Mouse (Mus musculus) liver, embryonic 16.5 days (tissue): ENCODE measurements around the gene Gm49711. TPM values are rescaled to one million over a fixed set of nuclear protein-coding genes. Genes with fewer than 3 reads are reported as not detected.
"Not testable (repeated sequence)": the region's sequence is repeated elsewhere in the genome, so short reads cannot be mapped to it uniquely, and the experiment has no call there.

Source experiments
- ATAC-seq: fragments of 200-750 bp; cut with Nextera tagmentation; 2 replicates; pipeline ENCODE4 v1.8.0; 2017; ENCODE audit warnings: low read depth, mild to moderate bottlenecking, moderate number of reproducible peaks, moderate library complexity
- H3K27ac ChIP-seq: fragments of 300-500 bp; sonication (generic); 2 replicates; pipeline ENCODE4 v1.5.1; 2014; ENCODE audit warnings: mild to moderate bottlenecking, low read length
- H3K27me3 ChIP-seq: fragments of 300-500 bp; sonication (generic); 2 replicates; pipeline ENCODE4 v1.6.1; 2014; ENCODE audit warnings: low read depth, low read length, mixed read lengths; ENCODE audit not compliant: control insufficient read depth, insufficient read depth
- H3K36me3 ChIP-seq: fragments of 300-500 bp; sonication (generic); 2 replicates; pipeline ENCODE4 v1.6.1; 2014; ENCODE audit warnings: mild to moderate bottlenecking; ENCODE audit not compliant: control insufficient read depth, insufficient read depth
- H3K4me1 ChIP-seq: fragments of 300-500 bp; sonication (generic); 2 replicates; pipeline ENCODE4 v1.6.1; 2014; ENCODE audit warnings: low read depth, low read length, mixed read lengths; ENCODE audit not compliant: control insufficient read depth
- H3K4me2 ChIP-seq: fragments of 300-500 bp; sonication (generic); 2 replicates; pipeline ENCODE4 v1.6.1; 2014; ENCODE audit warnings: low read depth, low read length, mixed read lengths
- H3K4me3 ChIP-seq: fragments of 300-500 bp; sonication (generic); 2 replicates; pipeline ENCODE4 v1.5.1; 2014; ENCODE audit warnings: low read depth, mild to moderate bottlenecking, low read length
- H3K9ac ChIP-seq: fragments of 300-500 bp; sonication (generic); 2 replicates; pipeline ENCODE4 v1.6.1; 2014; ENCODE audit warnings: low read depth, low read length
- H3K9me3 ChIP-seq: fragments of 300-500 bp; sonication (generic); replicated peaks from 2 replicates; pipeline ENCODE4 v1.6.1; 2016; ENCODE audit warnings: low read length; ENCODE audit not compliant: control insufficient read depth
- WGBS: fragments of 180-500 bp; shearing (Covaris S2); extraction: QIAGEN DNeasy Blood & Tissue Kit; methylation state at CpG from one replicate; pipeline ENCODE4 v1.1.7; 2014; ENCODE audit not compliant: insufficient replicate concordance; 5-methylcytosine and 5-hydroxymethylcytosine counted together
- polyA plus RNA-seq: library from polyadenylated mRNA; unstranded; fragments of >200 nt; fragmentation: Nextera tagmentation; extraction: Ambion mirVana; gene quantifications from 2 replicates; pipeline ENCODE4 v1.2.1, GENCODE M21; 2015

The Gm49711 gene
- polyA plus RNA-seq, 1 experiment from 2014 or later: not detected

DNA sequence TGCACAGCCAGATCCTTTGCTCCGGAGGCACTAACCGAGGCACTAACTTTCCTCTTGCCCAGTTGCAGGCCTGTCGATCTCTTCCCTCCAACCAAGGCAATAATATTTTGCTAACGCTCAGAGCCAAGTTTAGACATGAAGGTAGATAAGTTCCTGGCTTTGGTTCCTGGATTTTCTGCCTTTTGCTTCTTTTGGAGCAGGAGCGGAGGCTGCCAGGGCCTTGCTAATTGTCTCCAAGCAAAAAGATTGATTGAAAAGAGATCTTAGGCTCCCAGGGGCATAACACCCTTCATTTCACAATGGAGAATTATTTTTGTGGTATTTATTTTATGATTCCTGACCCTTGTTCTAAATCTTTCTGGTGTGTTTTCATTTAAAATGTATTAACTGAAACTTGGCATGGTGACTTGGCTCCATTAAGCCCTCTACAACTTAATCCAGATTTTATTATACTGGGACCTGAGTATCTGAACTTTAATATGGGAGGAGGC is 151.2 kb downstream of the Gm49711 start:
- H3K4me1 ChIP-seq: no peaks in the 10 kb centered on the region
- WGBS: 67% methylated on average over 5 of the region's 5 CpGs
- H3K9ac ChIP-seq: no peak overlapping the region
- H3K9me3 ChIP-seq: no peaks in the 10 kb centered on the region
- ATAC-seq: no peak
- H3K36me3 ChIP-seq: no peaks in the 10 kb centered on the region
- no peaks in the 10 kb centered on the region for H3K27me3 ChIP-seq
- H3K4me3 ChIP-seq: no peak overlapping the region
- H3K27ac ChIP-seq: no peak overlapping the region
- H3K4me2 ChIP-seq: no peak overlapping the region

DNA sequence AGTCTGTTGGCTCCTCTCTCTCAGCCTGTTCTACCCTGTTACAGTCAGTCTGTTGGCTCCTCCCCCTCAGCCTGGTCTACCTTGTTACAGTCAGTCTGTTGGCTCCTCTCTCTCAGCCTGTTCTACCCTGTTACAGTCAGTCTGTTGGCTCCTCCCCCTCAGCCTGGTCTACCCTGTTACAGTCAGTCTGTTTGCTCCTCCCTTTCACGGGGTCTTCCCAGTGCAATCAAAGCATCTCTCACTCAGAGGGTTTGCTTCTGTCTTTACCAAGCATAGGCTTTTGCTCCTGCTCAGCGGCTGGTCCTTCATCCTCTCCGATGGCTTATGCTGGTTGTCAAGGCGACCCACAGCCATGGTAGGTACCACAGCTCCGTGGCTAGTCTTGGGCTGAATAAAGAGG is 152.2 kb downstream of the Gm49711 start:
- not testable (repeated sequence) for ATAC-seq, H3K27me3 ChIP-seq, H3K4me1 ChIP-seq, H3K9ac ChIP-seq, H3K36me3 ChIP-seq, H3K4me3 ChIP-seq, H3K4me2 ChIP-seq, H3K27ac ChIP-seq, H3K9me3 ChIP-seq
- 63% methylated on average over 5 of the region's 5 CpGs for WGBS

DNA sequence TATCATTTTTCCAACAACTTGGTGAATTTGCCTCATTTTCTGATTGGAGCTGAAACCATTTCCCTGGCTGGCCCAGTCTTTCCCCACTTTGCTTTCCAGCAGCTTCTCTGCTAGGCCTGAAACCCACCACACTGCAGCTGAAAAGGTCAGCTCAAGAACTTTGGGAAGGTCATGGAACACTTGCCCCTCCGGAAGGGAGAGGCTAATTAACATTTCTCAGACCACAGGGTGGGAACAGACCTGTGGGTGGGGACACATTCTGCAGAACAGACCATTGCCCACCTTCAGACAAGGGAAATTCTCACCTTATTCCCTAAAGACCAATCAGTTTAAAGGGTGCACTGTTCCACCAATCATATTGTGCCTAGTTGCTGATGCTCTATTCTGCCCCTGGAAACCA is 155.8 kb downstream of the Gm49711 start:
- H3K36me3 ChIP-seq, H3K9ac ChIP-seq, H3K27ac ChIP-seq, H3K4me2 ChIP-seq, H3K9me3 ChIP-seq, H3K27me3 ChIP-seq, ATAC-seq, H3K4me3 ChIP-seq, H3K4me1 ChIP-seq: not testable (repeated sequence)
- 52% methylated on average over 1 of the region's 1 CpGs for WGBS

DNA sequence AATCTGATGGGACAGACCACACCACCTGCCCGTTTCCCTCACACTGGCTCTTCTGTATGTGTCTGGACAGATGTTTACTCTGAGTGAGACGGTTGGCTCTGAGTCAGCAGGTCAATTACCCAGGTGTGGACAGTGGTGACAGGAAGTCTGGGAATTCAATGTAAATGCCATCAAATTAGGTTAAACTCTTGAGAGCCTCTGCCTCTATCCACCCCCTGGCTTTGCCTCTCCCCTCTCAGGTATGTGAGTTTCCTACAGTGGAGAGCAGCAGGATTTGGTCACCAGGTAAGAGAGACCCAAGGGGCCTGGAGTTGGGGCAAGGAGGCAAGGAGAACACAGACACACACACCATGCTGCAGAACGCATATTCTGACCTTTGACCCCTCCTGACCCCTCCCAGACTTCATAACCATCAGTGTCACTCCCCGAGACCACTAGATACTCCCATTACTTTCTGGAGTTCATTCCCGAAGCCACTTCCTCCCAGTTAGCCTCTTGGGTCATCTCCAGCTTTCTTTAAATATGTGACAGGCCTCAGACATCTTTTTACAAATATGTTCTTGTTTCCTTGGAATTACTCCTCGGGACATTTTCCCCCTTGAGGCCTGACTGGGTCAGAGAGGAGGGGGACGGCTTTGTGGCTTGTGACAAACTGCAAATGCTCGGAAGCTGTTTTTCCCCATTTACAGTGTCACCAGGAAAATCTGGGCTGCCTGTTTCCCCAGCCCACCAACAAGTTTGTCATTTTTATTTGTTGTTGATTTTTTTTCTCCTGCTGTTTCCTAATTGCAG is 157.7 kb downstream of the Gm49711 start:
- no peaks in the 10 kb centered on the region for H3K4me1 ChIP-seq
- H3K9ac ChIP-seq: no peak overlapping the region
- H3K27ac ChIP-seq: no peak overlapping the region
- ATAC-seq: no peak
- no peak overlapping the region for H3K4me2 ChIP-seq
- 47% methylated on average over 8 of the region's 8 CpGs for WGBS
- no peaks in the 10 kb centered on the region for H3K9me3 ChIP-seq
- H3K36me3 ChIP-seq: no peaks in the 10 kb centered on the region
- H3K4me3 ChIP-seq: no peak overlapping the region
- H3K27me3 ChIP-seq: no peaks in the 10 kb centered on the region

DNA sequence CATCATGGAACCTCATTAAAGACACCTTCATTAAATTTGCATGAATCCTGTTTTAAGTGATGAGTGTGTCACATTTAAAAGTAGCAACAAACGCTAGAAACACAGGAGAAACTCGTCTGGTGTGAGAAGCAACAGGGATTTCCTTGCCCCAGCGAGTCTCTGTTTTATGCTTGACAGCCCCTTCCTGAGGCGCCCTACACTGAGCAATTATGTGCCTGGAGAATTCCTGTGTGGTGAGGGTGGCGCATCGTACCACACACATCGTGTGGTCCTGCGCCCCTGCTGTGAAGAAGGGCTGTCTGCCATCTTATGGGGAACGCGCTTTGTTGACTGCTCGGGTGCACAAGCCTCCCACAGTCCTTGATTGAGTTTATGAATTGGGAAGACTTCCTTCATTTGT is 162.6 kb downstream of the Gm49711 start:
- Histone ChIP-seq H3K36me3 (no peaks in the 10 kb centered on the region), H3K4me1 (no peaks in the 10 kb centered on the region), H3K27ac (no peak overlapping the region), H3K4me2 (no peak overlapping the region), H3K4me3 (no peak overlapping the region), H3K9ac (no peak overlapping the region), H3K9me3 (no peaks in the 10 kb centered on the region), H3K27me3 (no peaks in the 10 kb centered on the region)
- ATAC-seq: no peak
- WGBS: 74% methylated on average over 11 of the region's 11 CpGs

DNA sequence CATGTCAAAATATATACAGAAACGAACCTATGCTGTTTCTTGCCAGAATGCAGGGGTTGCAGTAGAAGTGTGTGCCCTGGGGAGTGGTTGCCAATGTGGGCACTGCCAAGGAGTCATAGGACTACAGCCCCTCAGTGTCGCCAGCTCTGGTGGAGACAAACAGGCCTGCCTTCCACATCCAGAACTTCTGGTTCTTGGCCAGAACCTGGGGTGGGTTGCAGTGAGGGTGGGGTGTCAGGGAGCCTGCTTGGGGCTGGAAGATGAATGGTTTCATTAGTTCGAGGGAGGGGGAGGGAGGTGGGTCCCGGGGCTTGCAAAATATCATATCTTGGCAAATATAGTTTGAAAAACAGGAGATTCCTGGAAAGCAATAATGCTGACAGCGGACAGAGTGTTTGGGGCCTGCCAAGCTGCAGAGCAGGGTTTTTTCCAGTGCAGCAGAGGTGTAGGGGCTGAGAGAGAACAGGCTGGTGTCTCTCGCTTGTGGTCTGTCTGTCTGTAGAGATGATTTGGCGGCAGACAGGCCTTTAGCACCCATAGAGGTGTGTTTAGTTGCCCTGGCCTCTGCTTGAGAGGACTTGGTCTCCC is 170.3 kb downstream of the Gm49711 start:
- 46% methylated on average over 7 of the region's 7 CpGs for WGBS
- H3K4me2 ChIP-seq: no peak overlapping the region
- no peaks in the 10 kb centered on the region for H3K4me1 ChIP-seq
- no peak for ATAC-seq
- no peak overlapping the region for H3K4me3 ChIP-seq
- no peaks in the 10 kb centered on the region for H3K27me3 ChIP-seq
- no peak overlapping the region for H3K27ac ChIP-seq
- no peak overlapping the region for H3K9ac ChIP-seq
- H3K36me3 ChIP-seq: no peaks in the 10 kb centered on the region
- H3K9me3 ChIP-seq: no peaks in the 10 kb centered on the region

DNA sequence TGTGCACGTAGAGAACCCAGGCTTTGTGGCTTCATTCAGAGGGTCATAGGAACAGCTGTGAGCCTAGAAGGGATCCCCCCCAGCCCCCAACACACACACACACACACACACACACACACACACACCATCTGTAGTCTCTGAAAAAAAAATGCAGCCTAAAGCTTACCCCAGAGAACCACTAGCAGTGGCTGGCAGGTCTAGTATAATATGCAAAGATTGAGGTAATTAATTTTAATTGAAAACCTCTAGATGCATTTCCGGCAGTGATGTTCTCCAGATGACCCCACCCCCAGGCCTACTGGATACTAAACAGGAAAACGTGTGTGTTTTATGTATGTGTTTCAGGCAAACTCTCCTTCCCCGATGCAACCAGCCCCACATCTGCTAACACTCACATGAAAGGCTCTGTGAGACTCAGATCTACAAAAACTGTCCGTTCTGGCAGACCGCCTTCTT is 172.4 kb downstream of the Gm49711 start:
- H3K36me3 ChIP-seq: no peaks in the 10 kb centered on the region
- no peak overlapping the region for H3K9ac ChIP-seq
- no peaks in the 10 kb centered on the region for H3K4me1 ChIP-seq
- 69% methylated on average over 6 of the region's 6 CpGs for WGBS
- H3K9me3 ChIP-seq: no peaks in the 10 kb centered on the region
- H3K27ac ChIP-seq: no peak overlapping the region
- no peaks in the 10 kb centered on the region for H3K27me3 ChIP-seq
- ATAC-seq: no peak
- no peak overlapping the region for H3K4me2 ChIP-seq
- H3K4me3 ChIP-seq: no peak overlapping the region

DNA sequence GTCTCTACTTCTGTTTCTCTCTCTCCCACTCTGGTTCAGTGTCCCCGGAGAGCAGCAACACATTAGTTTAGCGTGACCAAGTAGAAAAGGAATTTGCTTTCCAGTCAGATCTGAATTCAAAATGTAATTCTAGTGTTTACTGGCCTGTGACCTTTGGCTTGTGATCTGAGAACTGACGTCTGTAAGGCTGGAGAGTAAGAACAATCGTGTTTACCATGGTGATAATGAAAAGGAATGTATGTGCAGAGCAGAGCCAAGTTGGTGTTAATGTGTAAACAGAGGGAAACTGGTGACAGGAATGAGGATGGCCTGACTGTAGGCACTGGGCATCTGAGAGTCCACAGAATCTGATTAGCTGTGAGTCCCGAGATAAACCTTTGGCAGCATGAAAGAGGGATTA is 176.4 kb downstream of the Gm49711 start:
- H3K4me1 ChIP-seq: no peaks in the 10 kb centered on the region
- WGBS: 38% methylated on average over 5 of the region's 5 CpGs
- no peaks in the 10 kb centered on the region for H3K36me3 ChIP-seq
- H3K9ac ChIP-seq: no peak overlapping the region
- no peak overlapping the region for H3K27ac ChIP-seq
- no peaks in the 10 kb centered on the region for H3K9me3 ChIP-seq
- no peaks in the 10 kb centered on the region for H3K27me3 ChIP-seq
- no peak overlapping the region for H3K4me3 ChIP-seq
- no peak overlapping the region for H3K4me2 ChIP-seq
- peak; percentile 61 for ATAC-seq

DNA sequence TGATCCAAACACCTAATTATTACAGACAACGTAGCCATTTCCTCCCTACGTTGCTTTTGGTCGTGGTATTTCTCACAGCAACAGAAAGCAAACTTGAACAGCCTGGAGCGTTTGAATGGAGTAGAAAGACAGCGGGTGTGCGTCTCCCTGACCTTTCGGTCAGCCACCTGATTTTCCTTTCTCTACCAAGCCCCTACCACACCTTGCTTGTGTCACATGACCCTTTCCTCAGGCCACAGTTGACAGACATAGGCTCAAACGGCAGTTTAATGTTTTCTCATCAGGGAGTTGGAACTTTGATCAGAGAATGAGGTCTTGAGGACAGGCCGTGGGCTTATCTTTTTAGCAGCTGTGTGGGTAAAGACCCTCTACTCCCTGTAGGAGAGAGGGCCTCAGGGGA is 177.1 kb downstream of the Gm49711 start:
- no peak overlapping the region for H3K4me2 ChIP-seq
- no peak overlapping the region for H3K27ac ChIP-seq
- no peaks in the 10 kb centered on the region for H3K27me3 ChIP-seq
- 51% methylated on average over 9 of the region's 9 CpGs for WGBS
- no peak for ATAC-seq
- no peaks in the 10 kb centered on the region for H3K4me1 ChIP-seq
- no peaks in the 10 kb centered on the region for H3K36me3 ChIP-seq
- no peak overlapping the region for H3K9ac ChIP-seq
- H3K9me3 ChIP-seq: no peaks in the 10 kb centered on the region
- H3K4me3 ChIP-seq: no peak overlapping the region
